Mouse (Mus musculus) hindbrain, embryonic 15.5 days (tissue): ENCODE results near the gene Gm10401. TPM values are rescaled to one million over a fixed set of nuclear protein-coding genes. Genes with fewer than 3 reads are reported as not detected.

ENCODE experiments used
- ATAC-seq: fragments of 200-750 bp; cut with Nextera tagmentation; 2 replicates; pipeline ENCODE4 v1.8.0; 2017; ENCODE audit warnings: low read depth, moderate number of reproducible peaks, moderate TSS enrichment; ENCODE audit not compliant: low FRiP score
- H3K27ac ChIP-seq: fragments of 300-500 bp; sonication (generic); replicated peaks from 2 replicates; pipeline ENCODE4 v1.5.1; 2015; ENCODE audit warnings: mild to moderate bottlenecking, inconsistent platforms
- H3K27me3 ChIP-seq: fragments of 300-500 bp; sonication (generic); 2 replicates; pipeline ENCODE4 v1.6.1; 2015; ENCODE audit warnings: control low read depth, inconsistent platforms
- H3K36me3 ChIP-seq: fragments of 300-500 bp; sonication (generic); 2 replicates; pipeline ENCODE4 v1.6.1; 2015; ENCODE audit warnings: control low read depth, inconsistent platforms
- H3K4me1 ChIP-seq: fragments of 300-500 bp; sonication (generic); replicated peaks from 2 replicates; pipeline ENCODE4 v1.6.1; 2015; ENCODE audit warnings: control low read depth, inconsistent platforms
- H3K4me2 ChIP-seq: fragments of 300-500 bp; sonication (generic); 2 replicates; pipeline ENCODE4 v1.6.1; 2015; ENCODE audit warnings: moderate library complexity, mild to moderate bottlenecking, inconsistent platforms
- H3K4me3 ChIP-seq: fragments of 300-500 bp; sonication (generic); 2 replicates; pipeline ENCODE4 v1.5.1; 2015; ENCODE audit warnings: mild to moderate bottlenecking, inconsistent platforms
- H3K9ac ChIP-seq: fragments of 300-500 bp; sonication (generic); 2 replicates; pipeline ENCODE4 v1.6.1; 2015; ENCODE audit warnings: inconsistent platforms
- H3K9me3 ChIP-seq: fragments of 300-500 bp; sonication (generic); 2 replicates; pipeline ENCODE4 v1.6.1; 2016; ENCODE audit warnings: control low read depth, inconsistent platforms
- WGBS: fragments of 180-500 bp; shearing (Covaris S2); methylation state at CpG from one replicate; pipeline ENCODE4 v1.1.7; 2015; 5-methylcytosine and 5-hydroxymethylcytosine counted together
- polyA plus RNA-seq: library from polyadenylated mRNA; unstranded; fragments of >200 nt; fragmentation: Nextera tagmentation; extraction: Ambion mirVana; gene quantifications from 2 replicates; pipeline ENCODE4 v1.2.1, GENCODE M21; 2015

Gene Gm10401
- polyA plus RNA-seq, 1 experiment from 2014 or later: 39.3 TPM

- WGBS: 61% methylated on average over 6 of the region's 6 CpGs
- H3K9ac ChIP-seq: peak overlapping the region; percentile 68; the same call in 1 of the 2 replicates
- no peaks in the 10 kb centered on the region for H3K27me3 ChIP-seq
- peaks cover 19% of the 10 kb centered on the region for H3K4me1 ChIP-seq
- H3K36me3 ChIP-seq: peaks cover 17% of the 10 kb centered on the region
- H3K9me3 ChIP-seq: no peaks in the 10 kb centered on the region
- no peak for ATAC-seq
- peak overlapping the region; percentile 85 for H3K4me2 ChIP-seq
- peak overlapping the region; percentile 81 for H3K4me3 ChIP-seq
- H3K27ac ChIP-seq: no peak overlapping the region
Measured at GRCm38 (mm10) chr5:115133358-115134066, 35.4 kb upstream of the Gm10401 start.

- ATAC-seq: no peak
- Histone ChIP-seq H3K36me3 (peaks cover 26% of the 10 kb centered on the region), H3K4me1 (peaks cover 19% of the 10 kb centered on the region), H3K4me3 (no peak overlapping the region), H3K27me3 (no peaks in the 10 kb centered on the region), H3K4me2 (peak overlapping the region; percentile 85), H3K9me3 (no peaks in the 10 kb centered on the region), H3K9ac (no peak overlapping the region), H3K27ac (no peak overlapping the region)
- WGBS: 93% methylated on average over 8 of the region's 8 CpGs
Measured at GRCm38 (mm10) chr5:115132465-115132864, 34.4 kb upstream of the Gm10401 start.

- Histone ChIP-seq H3K4me2 (no peak overlapping the region), H3K27me3 (no peaks in the 10 kb centered on the region), H3K27ac (no peak overlapping the region), H3K4me1 (peaks cover 29% of the 10 kb centered on the region), H3K9ac (no peak overlapping the region), H3K36me3 (peaks cover 40% of the 10 kb centered on the region), H3K9me3 (no peaks in the 10 kb centered on the region), H3K4me3 (no peak overlapping the region)
- ATAC-seq: no peak
- 87% methylated on average over 6 of the region's 6 CpGs for WGBS
Measured at GRCm38 (mm10) chr5:115129328-115129727, 31.2 kb upstream of the Gm10401 start.

- WGBS: 94% methylated on average over 22 of the region's 22 CpGs
- no peak overlapping the region for H3K4me2 ChIP-seq
- H3K9me3 ChIP-seq: no peaks in the 10 kb centered on the region
- H3K36me3 ChIP-seq: peaks cover 47% of the 10 kb centered on the region
- no peak overlapping the region for H3K4me3 ChIP-seq
- H3K9ac ChIP-seq: no peak overlapping the region
- no peak overlapping the region for H3K27ac ChIP-seq
- no peaks in the 10 kb centered on the region for H3K27me3 ChIP-seq
- H3K4me1 ChIP-seq: peaks cover 13% of the 10 kb centered on the region
- no peak for ATAC-seq
Measured at GRCm38 (mm10) chr5:115127421-115128179, 29.5 kb upstream of the Gm10401 start.

- H3K4me2 ChIP-seq: no peak overlapping the region
- 89% methylated on average over 26 of the region's 28 CpGs for WGBS
- no peak overlapping the region for H3K4me3 ChIP-seq
- no peaks in the 10 kb centered on the region for H3K27me3 ChIP-seq
- H3K27ac ChIP-seq: no peak overlapping the region
- H3K4me1 ChIP-seq: peaks cover 10% of the 10 kb centered on the region
- peaks cover 50% of the 10 kb centered on the region for H3K36me3 ChIP-seq
- H3K9ac ChIP-seq: no peak overlapping the region
- H3K9me3 ChIP-seq: no peaks in the 10 kb centered on the region
- ATAC-seq: no peak
Measured at GRCm38 (mm10) chr5:115126578-115127312, 28.6 kb upstream of the Gm10401 start.

- ATAC-seq: peak; percentile 68; the same call in 1 of the 2 replicates
- H3K36me3 ChIP-seq: peaks cover 50% of the 10 kb centered on the region
- H3K4me3 ChIP-seq: no peak overlapping the region
- H3K9ac ChIP-seq: no peak overlapping the region
- no peaks in the 10 kb centered on the region for H3K9me3 ChIP-seq
- peaks cover 10% of the 10 kb centered on the region for H3K4me1 ChIP-seq
- 15% methylated on average over 24 of the region's 24 CpGs for WGBS
- peak overlapping the region; percentile 10; the same call in 1 of the 2 replicates for H3K4me2 ChIP-seq
- H3K27ac ChIP-seq: peak overlapping the region; percentile 63
- H3K27me3 ChIP-seq: no peaks in the 10 kb centered on the region
Measured at GRCm38 (mm10) chr5:115125211-115125871, 27.2 kb upstream of the Gm10401 start.

- 96% methylated on average over 6 of the region's 6 CpGs for WGBS
- Histone ChIP-seq H3K27ac (0 out of 2 replicates have a peak overlapping the region, but pooled peaks have one; percentile 63), H3K4me1 (peaks cover 10% of the 10 kb centered on the region), H3K36me3 (peaks cover 43% of the 10 kb centered on the region), H3K4me3 (no peak overlapping the region), H3K4me2 (0 out of 2 replicates have a peak overlapping the region, but pooled peaks have one; percentile 10), H3K9me3 (no peaks in the 10 kb centered on the region), H3K9ac (no peak overlapping the region), H3K27me3 (no peaks in the 10 kb centered on the region)
- no peak for ATAC-seq
Measured at GRCm38 (mm10) chr5:115124690-115125089, 26.6 kb upstream of the Gm10401 start.

GRCm38 (mm10) chr5:115120978-115121377 is 22.9 kb upstream of the Gm10401 start:
- 68% methylated on average over 5 of the region's 5 CpGs for whole genome bisulfite sequencing
- Histone ChIP-seq H3K4me2 (no peak overlapping the region), H3K4me1 (peaks cover 23% of the 10 kb centered on the region), H3K36me3 (peaks cover 11% of the 10 kb centered on the region), H3K27me3 (no peaks in the 10 kb centered on the region), H3K4me3 (no peak overlapping the region), H3K27ac (no peak overlapping the region), H3K9ac (no peak overlapping the region), H3K9me3 (no peaks in the 10 kb centered on the region)
- ATAC-seq: no peak

GRCm38 (mm10) chr5:115118961-115119570 is 21.0 kb upstream of the Gm10401 start, which contains the start of gene Acads:
TSS of gene Acads (minus strand) at chr5:115119346.
- Histone ChIP-seq H3K9ac (peak within 1 kb of the TSS; percentile 77), H3K4me3 (peak within 1 kb of the TSS; percentile 63), H3K4me1 (peaks cover 13% of the 10 kb centered on the region), H3K4me2 (peak within 1 kb of the TSS; percentile 88), H3K27me3 (no peaks in the 10 kb centered on the region), H3K27ac (peak within 1 kb of the TSS; percentile 62; the same call in 1 of the 2 replicates), H3K9me3 (no peaks in the 10 kb centered on the region), H3K36me3 (peaks cover 7% of the 10 kb centered on the region; the same call in 1 of the 2 replicates)
- WGBS: 2% methylated on average over 38 of the region's 39 CpGs
- peak; percentile 75 for ATAC-seq

GRCm38 (mm10) chr5:115117467-115117866 is 19.4 kb upstream of the Gm10401 start:
- H3K4me2 ChIP-seq: no peak overlapping the region
- no peak overlapping the region for H3K4me3 ChIP-seq
- H3K9me3 ChIP-seq: no peaks in the 10 kb centered on the region
- H3K4me1 ChIP-seq: peaks cover 13% of the 10 kb centered on the region
- no peaks in the 10 kb centered on the region for H3K27me3 ChIP-seq
- H3K27ac ChIP-seq: no peak overlapping the region
- no peak overlapping the region for H3K9ac ChIP-seq
- H3K36me3 ChIP-seq: 0 out of 2 replicates have a peak, but pooled peaks cover 3% of the 10 kb centered on the region
- no peak for ATAC-seq
- 97% methylated on average over 13 of the region's 13 CpGs for WGBS

- Histone ChIP-seq H3K4me3 (no peak overlapping the region), H3K9ac (no peak overlapping the region), H3K9me3 (no peaks in the 10 kb centered on the region), H3K27ac (no peak overlapping the region), H3K4me1 (peaks cover 13% of the 10 kb centered on the region), H3K4me2 (no peak overlapping the region), H3K36me3 (no peaks in the 10 kb centered on the region), H3K27me3 (no peaks in the 10 kb centered on the region)
- no peak for ATAC-seq
- WGBS: 94% methylated on average over 3 of the region's 3 CpGs
Measured at GRCm38 (mm10) chr5:115116426-115116825, 18.3 kb upstream of the Gm10401 start.
